Mouse (Mus musculus) brown adipose tissue, adult 24 weeks (tissue): ENCODE results near the gene Rsph4a. TPM values are rescaled to one million over a fixed set of nuclear protein-coding genes. Genes with fewer than 3 reads are reported as not detected.
"Not testable (repeated sequence)": the region's sequence is repeated elsewhere in the genome, so short reads cannot be mapped to it uniquely, and the experiment has no call there.

Experiments
- H3K27ac ChIP-seq: fragments of 200-500 bp; replicated peaks from 2 replicates; pipeline ENCODE4 v1.5.1; 2012; ENCODE audit warnings: low read depth, mild to moderate bottlenecking, low read length
- H3K4me1 ChIP-seq: fragments of 200-500 bp; 2 replicates; pipeline ENCODE4 v1.6.1; 2012; ENCODE audit warnings: low read length, mixed read lengths; ENCODE audit not compliant: control insufficient read depth, insufficient read depth, insufficient read length
- H3K4me3 ChIP-seq: fragments of 200-500 bp; 2 replicates; pipeline ENCODE4 v1.5.1; 2012; ENCODE audit warnings: low read depth, mild to moderate bottlenecking, low read length, moderate library complexity; ENCODE audit not compliant: insufficient read depth
- polyA plus RNA-seq: library from polyadenylated mRNA; stranded (reverse); fragments of >200 nt; gene quantifications from 2 replicates; pipeline ENCODE4 v1.2.4, GENCODE M21; 2012; ENCODE audit not compliant: missing spikeins, insufficient read depth, insufficient read length

Rsph4a gene
- polyA plus RNA-seq = not detected in 2 replicates

- peaks cover 4% of the 10 kb centered on the region; the same call in 1 of the 2 replicates for H3K4me1 ChIP-seq
- no peak within 1 kb of the TSS for H3K27ac ChIP-seq
- H3K4me3 ChIP-seq = peak within 1 kb of the TSS; percentile 41
These were observed at the start of gene Rsph4a for GRCm38 (mm10) chr10:33904530-33905481. Gene Rsph4a, plus strand, starts transcription at chr10:33905111.

- Histone ChIP-seq H3K27ac (no peak within 1 kb of the TSS), H3K4me3 (no peak within 1 kb of the TSS), H3K4me1 (no peaks in the 10 kb centered on the region)
These were observed 47.5 kb upstream of the Rsph4a start, which contains the start of gene Sult3a1 for GRCm38 (mm10) chr10:33857421-33857820. Gene Sult3a1, plus strand, starts transcription at chr10:33857721.

- H3K27ac ChIP-seq = no peak overlapping the region
- no peaks in the 10 kb centered on the region for H3K4me1 ChIP-seq
- H3K4me3 ChIP-seq = no peak overlapping the region
These were observed 38.9 kb upstream of the Rsph4a start for GRCm38 (mm10) chr10:33865994-33866393.

- Histone ChIP-seq H3K4me1 (no peaks in the 10 kb centered on the region), H3K27ac (no peak overlapping the region), H3K4me3 (no peak overlapping the region)
These were observed 34.5 kb upstream of the Rsph4a start for GRCm38 (mm10) chr10:33870441-33870840.

- H3K4me3 ChIP-seq = no peak overlapping the region
- no peaks in the 10 kb centered on the region for H3K4me1 ChIP-seq
- H3K27ac ChIP-seq = no peak overlapping the region
These were observed 32.1 kb upstream of the Rsph4a start for GRCm38 (mm10) chr10:33872672-33873398.

- H3K4me3 ChIP-seq, H3K4me1 ChIP-seq: not testable (repeated sequence)
These were observed 22.5 kb upstream of the Rsph4a start for GRCm38 (mm10) chr10:33882411-33882810.

GRCm38 (mm10) chr10:33901520-33901919 lies 3.4 kb upstream of the Rsph4a start:
- not testable (repeated sequence) for H3K27ac ChIP-seq, H3K4me3 ChIP-seq, H3K4me1 ChIP-seq

More at GRCm38 (mm10) chr10:33882411-33882810, 22.5 kb upstream of the Rsph4a start:
- not testable (repeated sequence) for H3K27ac ChIP-seq

GRCm38 (mm10) chr10:33905489-33905888 lies 578 bp downstream of the Rsph4a start:
- H3K4me3 ChIP-seq = peak overlapping the region; percentile 41
- no peak overlapping the region for H3K27ac ChIP-seq

GRCm38 (mm10) chr10:33940702-33941101 lies 35.8 kb downstream of the Rsph4a start:
- Histone ChIP-seq H3K4me3 (no peak overlapping the region), H3K27ac (no peak overlapping the region), H3K4me1 (0 out of 2 replicates have a peak, but pooled peaks cover 3% of the 10 kb centered on the region)

More at GRCm38 (mm10) chr10:33905489-33905888, 578 bp downstream of the Rsph4a start:
- peaks cover 4% of the 10 kb centered on the region; the same call in 1 of the 2 replicates for H3K4me1 ChIP-seq

GRCm38 (mm10) chr10:33945390-33945789 lies 40.5 kb downstream of the Rsph4a start:
- Histone ChIP-seq H3K4me3 (no peak overlapping the region), H3K4me1 (0 out of 2 replicates have a peak, but pooled peaks cover 3% of the 10 kb centered on the region), H3K27ac (no peak overlapping the region)

GRCm38 (mm10) chr10:33946336-33946735 lies 41.4 kb downstream of the Rsph4a start:
- H3K4me1 ChIP-seq = 0 out of 2 replicates have a peak, but pooled peaks cover 3% of the 10 kb centered on the region
- H3K4me3 ChIP-seq = no peak overlapping the region
- H3K27ac ChIP-seq = no peak overlapping the region

- peak within 1 kb of the TSS; percentile 69 for H3K27ac ChIP-seq
These were observed 46.1 kb downstream of the Rsph4a start, which contains the start of gene Zup1 for GRCm38 (mm10) chr10:33950803-33951583. Gene Zup1, minus strand, starts transcription at chr10:33951269.

GRCm38 (mm10) chr10:33952509-33952908 lies 47.6 kb downstream of the Rsph4a start:
- no peak overlapping the region for H3K27ac ChIP-seq
- no peak overlapping the region for H3K4me3 ChIP-seq
- no peaks in the 10 kb centered on the region for H3K4me1 ChIP-seq

More at GRCm38 (mm10) chr10:33950803-33951583, 46.1 kb downstream of the Rsph4a start, which contains the start of gene Zup1:
- Histone ChIP-seq H3K4me3 (peak within 1 kb of the TSS; percentile 97), H3K4me1 (no peaks in the 10 kb centered on the region)
